Mouse (Mus musculus): ENCODE data around the gene Mcmbp. TPM values are rescaled to one million over a fixed set of nuclear protein-coding genes. Genes with fewer than 3 reads are reported as not detected.

The Mcmbp gene
- polyA plus RNA-seq, 1 experiment from 2014 or later: 43.9 TPM

GRCm38 (mm10) chr7:128748758-128749157 lies 8.5 kb upstream of the Mcmbp start:
- WGBS: 73% methylated on average over 3 of the region's 3 CpGs
- H3K9ac ChIP-seq (ENCODE audit: low read depth, low read length): no peak overlapping the region

GRCm38 (mm10) chr7:128746151-128746550 lies 5.9 kb upstream of the Mcmbp start:
- ATAC-seq: no peak
- H3K4me2 ChIP-seq (ENCODE audit: low read length): peak overlapping the region; percentile 97
- H3K9ac ChIP-seq (ENCODE audit: low read depth, low read length): no peak overlapping the region
- WGBS: 95% methylated on average over 10 of the region's 10 CpGs
- H3K4me1 ChIP-seq (ENCODE audit: control insufficient read depth, insufficient read depth, low read length): peaks cover 30% of the 10 kb centered on the region
- H3K9me3 ChIP-seq (replicated peaks; ENCODE audit: control insufficient read depth, low read length, poor library complexity, severe bottlenecking): no peaks in the 10 kb centered on the region
- no peaks in the 10 kb centered on the region; the same call in 1 of the 2 replicates for H3K27me3 ChIP-seq (ENCODE audit: control insufficient read depth, insufficient read depth, low read depth, low read length)
- H3K27ac ChIP-seq (ENCODE audit: low read length): no peak overlapping the region
- peak overlapping the region; percentile 98; the same call in 1 of the 2 replicates for H3K4me3 ChIP-seq (ENCODE audit: low read depth, low read length)
- H3K36me3 ChIP-seq (ENCODE audit: control insufficient read depth, insufficient read depth, low read length): peaks cover 4% of the 10 kb centered on the region; the same call in 1 of the 2 replicates

More at GRCm38 (mm10) chr7:128748758-128749157, 8.5 kb upstream of the Mcmbp start:
- Histone ChIP-seq H3K4me2 (ENCODE audit: low read length) (no peak overlapping the region), H3K4me1 (ENCODE audit: control insufficient read depth, insufficient read depth, low read length) (peaks cover 30% of the 10 kb centered on the region), H3K4me3 (ENCODE audit: low read depth, low read length) (no peak overlapping the region), H3K9me3 (replicated peaks; ENCODE audit: control insufficient read depth, low read length, poor library complexity, severe bottlenecking) (no peaks in the 10 kb centered on the region), H3K27me3 (ENCODE audit: control insufficient read depth, insufficient read depth, low read depth, low read length) (no peaks in the 10 kb centered on the region), H3K27ac (ENCODE audit: low read length) (no peak overlapping the region), H3K36me3 (ENCODE audit: control insufficient read depth, insufficient read depth, low read length) (peaks cover 16% of the 10 kb centered on the region)
- no peak for ATAC-seq

DNA sequence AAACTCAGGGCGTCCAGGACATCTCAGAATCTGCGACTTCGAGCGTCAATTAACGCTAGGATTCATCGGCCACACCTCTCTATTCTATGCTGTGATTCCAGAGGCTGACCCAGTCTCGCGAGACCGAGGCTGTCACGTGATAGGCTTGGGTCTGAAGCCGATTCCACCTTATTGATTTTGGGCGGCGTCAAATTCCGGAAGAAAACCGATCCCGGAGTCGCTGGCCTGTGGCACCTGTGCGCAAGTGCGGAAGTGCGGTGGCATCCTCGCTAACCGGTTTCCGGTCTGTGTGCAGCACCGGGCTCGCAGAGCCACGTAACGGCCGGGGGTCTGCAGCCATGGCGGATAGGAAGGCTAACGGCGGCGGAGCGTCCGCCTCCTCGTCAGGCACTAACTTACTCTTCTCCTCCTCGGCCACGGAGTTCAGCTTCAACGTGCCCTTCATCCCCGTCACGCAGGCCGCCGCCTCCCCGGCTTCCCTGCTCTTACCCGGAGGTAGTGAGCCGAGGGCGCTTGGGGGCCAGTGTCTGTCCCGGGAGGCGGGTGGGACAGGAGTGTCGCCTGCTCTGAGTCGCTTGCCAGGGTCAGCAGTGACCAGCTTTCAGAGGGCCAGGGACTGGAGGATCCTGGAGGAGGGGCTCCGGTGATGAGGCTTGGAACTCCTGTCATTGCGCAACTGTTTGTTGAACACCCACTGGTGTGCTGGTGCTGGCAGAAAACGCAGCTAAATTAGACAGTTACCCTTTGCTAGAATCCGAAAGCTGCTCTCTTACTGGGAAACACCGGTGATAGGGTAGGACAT lies 4.6 kb upstream of the Mcmbp start, which contains the start of gene Sec23ip:
TSS of gene Sec23ip (plus strand) at position 260 of the 802 bp plus-strand sequence.
- H3K27ac ChIP-seq (ENCODE audit: low read length): peak within 1 kb of the TSS; percentile 86
- peak within 1 kb of the TSS; percentile 97 for H3K4me2 ChIP-seq (ENCODE audit: low read length)
- H3K36me3 ChIP-seq (ENCODE audit: control insufficient read depth, insufficient read depth, low read length): no peaks in the 10 kb centered on the region
- H3K4me3 ChIP-seq (ENCODE audit: low read depth, low read length): peak within 1 kb of the TSS; percentile 98
- WGBS: under 1% methylated on average over 55 of the region's 55 CpGs
- H3K9me3 ChIP-seq (replicated peaks; ENCODE audit: control insufficient read depth, low read length, poor library complexity, severe bottlenecking): no peaks in the 10 kb centered on the region
- H3K27me3 ChIP-seq (ENCODE audit: control insufficient read depth, insufficient read depth, low read depth, low read length): no peaks in the 10 kb centered on the region; the same call in 1 of the 2 replicates
- peak within 1 kb of the TSS; percentile 97 for H3K9ac ChIP-seq (ENCODE audit: low read depth, low read length)
- peak; percentile 92 for ATAC-seq
- peaks cover 33% of the 10 kb centered on the region for H3K4me1 ChIP-seq (ENCODE audit: control insufficient read depth, insufficient read depth, low read length)

DNA sequence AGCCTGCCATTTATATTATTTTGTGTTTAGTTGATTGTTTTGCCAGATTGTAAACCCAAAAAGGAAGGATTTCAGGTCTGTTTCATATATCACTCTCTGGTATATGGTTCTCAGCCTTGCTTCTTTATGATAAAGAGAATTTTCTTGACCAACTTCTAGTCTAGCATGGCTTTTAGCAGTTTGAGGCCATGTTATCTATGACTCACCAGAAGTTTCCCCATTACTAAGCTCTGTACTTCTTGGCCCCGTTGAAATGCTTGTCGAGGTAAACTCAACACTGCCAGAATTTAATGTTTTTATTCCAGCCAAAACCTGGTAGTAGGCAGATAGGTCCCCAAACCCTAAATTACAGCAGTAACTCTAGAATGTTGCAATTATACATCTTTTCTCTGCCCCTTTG lies 3.6 kb upstream of the Mcmbp start:
- H3K4me1 ChIP-seq (ENCODE audit: control insufficient read depth, insufficient read depth, low read length): peaks cover 33% of the 10 kb centered on the region
- WGBS: 63% methylated on average over 2 of the region's 2 CpGs
- no peak for ATAC-seq

DNA sequence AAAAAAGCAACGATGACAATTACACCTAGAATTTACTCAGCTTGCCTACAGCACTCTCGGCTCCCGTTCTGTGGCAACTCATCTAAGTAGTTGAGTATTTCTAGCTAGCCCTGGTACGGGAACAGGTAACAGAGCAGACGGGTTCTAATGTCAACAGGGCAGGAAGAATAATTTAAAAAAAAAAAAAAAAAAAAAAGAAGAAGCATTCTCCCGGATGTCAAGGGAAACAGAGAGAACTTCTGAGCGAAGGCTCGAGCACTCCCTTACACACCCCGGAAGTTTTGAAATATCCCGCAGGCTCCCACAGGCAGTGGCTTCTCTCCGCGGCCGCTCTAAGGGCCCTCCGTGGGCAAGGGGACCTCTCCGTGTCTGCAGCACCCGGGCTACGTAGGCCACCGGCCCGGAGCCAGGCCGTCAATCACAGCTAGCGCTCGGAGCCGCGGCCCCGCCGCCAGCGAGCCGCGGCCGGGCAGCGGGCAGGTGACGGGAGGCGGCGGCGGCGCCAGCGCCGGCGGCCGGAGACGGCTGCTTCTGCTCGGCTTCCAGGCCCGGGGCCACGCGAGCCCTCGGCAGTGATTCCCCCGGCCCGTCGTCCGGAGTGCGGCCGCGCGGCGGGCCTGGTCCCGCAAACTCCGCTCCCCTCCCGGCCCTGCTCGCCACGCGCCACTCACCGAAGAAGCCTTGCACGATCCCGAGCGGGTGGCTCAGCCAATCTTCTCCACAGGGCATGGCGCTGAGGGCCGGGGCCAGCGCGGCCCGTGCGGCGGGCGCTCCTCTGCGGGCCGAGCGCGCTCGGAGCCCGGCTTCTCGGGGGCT lies 625 bp downstream of the Mcmbp start:
- Histone ChIP-seq H3K4me1 (ENCODE audit: control insufficient read depth, insufficient read depth, low read length) (peaks cover 24% of the 10 kb centered on the region), H3K4me2 (ENCODE audit: low read length) (peak overlapping the region; percentile 85), H3K9ac (ENCODE audit: low read depth, low read length) (peak overlapping the region; percentile 98), H3K9me3 (replicated peaks; ENCODE audit: control insufficient read depth, low read length, poor library complexity, severe bottlenecking) (no peaks in the 10 kb centered on the region), H3K4me3 (ENCODE audit: low read depth, low read length) (peak overlapping the region; percentile 96), H3K27ac (ENCODE audit: low read length) (peak overlapping the region; percentile 92), H3K27me3 (ENCODE audit: control insufficient read depth, insufficient read depth, low read depth, low read length) (no peaks in the 10 kb centered on the region; the same call in 1 of the 2 replicates), H3K36me3 (ENCODE audit: control insufficient read depth, insufficient read depth, low read length) (no peaks in the 10 kb centered on the region)
- ATAC-seq: peak; percentile 43
- under 1% methylated on average over 68 of the region's 80 CpGs for WGBS

More for the DNA sequence above, 3.6 kb upstream of the Mcmbp start:
- H3K27me3 ChIP-seq (ENCODE audit: control insufficient read depth, insufficient read depth, low read depth, low read length): no peaks in the 10 kb centered on the region; the same call in 1 of the 2 replicates
- peak overlapping the region; percentile 98 for H3K4me3 ChIP-seq (ENCODE audit: low read depth, low read length)
- H3K9me3 ChIP-seq (replicated peaks; ENCODE audit: control insufficient read depth, low read length, poor library complexity, severe bottlenecking): no peaks in the 10 kb centered on the region
- no peaks in the 10 kb centered on the region for H3K36me3 ChIP-seq (ENCODE audit: control insufficient read depth, insufficient read depth, low read length)
- H3K4me2 ChIP-seq (ENCODE audit: low read length): peak overlapping the region; percentile 69
- H3K27ac ChIP-seq (ENCODE audit: low read length): peak overlapping the region; percentile 86
- peak overlapping the region; percentile 68; the same call in 1 of the 2 replicates for H3K9ac ChIP-seq (ENCODE audit: low read depth, low read length)

GRCm38 (mm10) chr7:128739116-128739461 lies 1.2 kb downstream of the Mcmbp start:
- Histone ChIP-seq H3K36me3 (ENCODE audit: control insufficient read depth, insufficient read depth, low read length) (no peaks in the 10 kb centered on the region), H3K4me3 (ENCODE audit: low read depth, low read length) (peak overlapping the region; percentile 96), H3K9me3 (replicated peaks; ENCODE audit: control insufficient read depth, low read length, poor library complexity, severe bottlenecking) (no peaks in the 10 kb centered on the region), H3K27me3 (ENCODE audit: control insufficient read depth, insufficient read depth, low read depth, low read length) (no peaks in the 10 kb centered on the region; the same call in 1 of the 2 replicates), H3K9ac (ENCODE audit: low read depth, low read length) (peak overlapping the region; percentile 98), H3K4me1 (ENCODE audit: control insufficient read depth, insufficient read depth, low read length) (peaks cover 22% of the 10 kb centered on the region), H3K27ac (ENCODE audit: low read length) (no peak overlapping the region), H3K4me2 (ENCODE audit: low read length) (peak overlapping the region; percentile 85)
- ATAC-seq: no peak
- WGBS: under 1% methylated on average over 15 of the region's 15 CpGs

GRCm38 (mm10) chr7:128738041-128738440 lies 2.3 kb downstream of the Mcmbp start:
- ATAC-seq: no peak
- H3K4me1 ChIP-seq (ENCODE audit: control insufficient read depth, insufficient read depth, low read length): peaks cover 20% of the 10 kb centered on the region
- 81% methylated on average over 5 of the region's 5 CpGs for WGBS
- no peaks in the 10 kb centered on the region for H3K9me3 ChIP-seq (replicated peaks; ENCODE audit: control insufficient read depth, low read length, poor library complexity, severe bottlenecking)
- no peaks in the 10 kb centered on the region for H3K36me3 ChIP-seq (ENCODE audit: control insufficient read depth, insufficient read depth, low read length)
- H3K27ac ChIP-seq (ENCODE audit: low read length): no peak overlapping the region
- H3K4me3 ChIP-seq (ENCODE audit: low read depth, low read length): no peak overlapping the region
- H3K4me2 ChIP-seq (ENCODE audit: low read length): peak overlapping the region; percentile 85
- no peak overlapping the region for H3K9ac ChIP-seq (ENCODE audit: low read depth, low read length)
- H3K27me3 ChIP-seq (ENCODE audit: control insufficient read depth, insufficient read depth, low read depth, low read length): no peaks in the 10 kb centered on the region; the same call in 1 of the 2 replicates

DNA sequence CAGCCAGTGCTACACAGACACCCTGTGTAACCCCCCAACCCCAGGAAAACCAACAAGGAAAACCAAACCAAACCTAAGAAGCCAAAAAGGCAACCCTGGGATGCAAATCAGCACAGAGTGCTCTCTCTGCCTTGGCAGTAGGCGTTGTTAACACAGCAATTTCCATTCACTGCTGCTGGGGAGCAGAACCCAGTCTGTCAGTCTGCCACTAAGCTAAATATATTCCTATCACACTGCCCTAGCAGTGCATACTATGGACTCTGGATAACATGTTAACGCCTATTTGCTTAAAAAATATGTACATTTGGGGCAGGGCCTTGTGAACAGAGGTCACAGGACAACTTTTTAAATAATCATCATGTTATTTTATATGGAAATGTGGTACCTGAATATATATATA lies 8.7 kb downstream of the Mcmbp start:
- Histone ChIP-seq H3K27ac (ENCODE audit: low read length) (no peak overlapping the region), H3K4me3 (ENCODE audit: low read depth, low read length) (no peak overlapping the region), H3K9ac (ENCODE audit: low read depth, low read length) (no peak overlapping the region), H3K4me2 (ENCODE audit: low read length) (no peak overlapping the region), H3K27me3 (ENCODE audit: control insufficient read depth, insufficient read depth, low read depth, low read length) (no peaks in the 10 kb centered on the region), H3K4me1 (ENCODE audit: control insufficient read depth, insufficient read depth, low read length) (peaks cover 5% of the 10 kb centered on the region; the same call in 1 of the 2 replicates), H3K9me3 (replicated peaks; ENCODE audit: control insufficient read depth, low read length, poor library complexity, severe bottlenecking) (no peaks in the 10 kb centered on the region), H3K36me3 (ENCODE audit: control insufficient read depth, insufficient read depth, low read length) (no peaks in the 10 kb centered on the region)
- no peak for ATAC-seq
- 89% methylated on average over 2 of the region's 2 CpGs for WGBS

Data from midbrain, embryonic 16.5 days (tissue).